Mouse (Mus musculus): ENCODE data around the gene Pfn4. TPM values are rescaled to one million over a fixed set of nuclear protein-coding genes. Genes with fewer than 3 reads are reported as not detected.

The Pfn4 gene
- total and polyA plus RNA-seq, 2 experiments from 2014 or later = 3.4 TPM; not detected in 1

- WGBS = 88% methylated on average over 1 of the region's 1 CpGs
- no peaks in the 10 kb centered on the region for H3K4me1 ChIP-seq (ENCODE audit: control insufficient read depth, insufficient read depth)
- TF ChIP-seq EP300 (IDR thresholded peaks at IDR 0.05; ENCODE audit: low read depth) (no peak), CTCF (IDR thresholded peaks at IDR 0.05; ENCODE audit: low read depth) (no peak)
Measured at GRCm38 (mm10) chr12:4757060-4757459, 11.8 kb upstream of the Pfn4 start.

GRCm38 (mm10) chr12:4769333-4769723 is 506 bp downstream of the Pfn4 start:
- Histone ChIP-seq H3K4me1 (ENCODE audit: control insufficient read depth, insufficient read depth) (peaks cover 4% of the 10 kb centered on the region; the same call in 1 of the 2 replicates), H3K36me3 (replicated peaks; ENCODE audit: control insufficient read depth, insufficient read depth, low read length) (no peaks in the 10 kb centered on the region), H3K27me3 (ENCODE audit: control insufficient read depth, insufficient read depth, low read length) (no peaks in the 10 kb centered on the region), H3K4me3 (ENCODE audit: low read depth, low read length) (peak overlapping the region; percentile 65), H3K4me2 (ENCODE audit: low read depth, low read length) (peak overlapping the region; percentile 58), H3K27ac (ENCODE audit: low read depth) (peak overlapping the region; percentile 80; the same call in 1 of the 2 replicates), H3K9me3 (replicated peaks; ENCODE audit: control insufficient read depth, low read length) (no peaks in the 10 kb centered on the region), H3K9ac (replicated peaks; ENCODE audit: low read depth, low read length) (peak overlapping the region; percentile 65)
- WGBS = 23% methylated on average over 13 of the region's 13 CpGs
- TF ChIP-seq CTCF (IDR thresholded peaks at IDR 0.05; ENCODE audit: low read depth) (no peak), EP300 (IDR thresholded peaks at IDR 0.05; ENCODE audit: low read depth) (no peak)
- no peak; the same call in 1 of the 2 replicates for ATAC-seq (ENCODE audit: insufficient read depth, low read depth)
- DNase-seq (ENCODE audit: low spot score) = no peak

More at GRCm38 (mm10) chr12:4757060-4757459, 11.8 kb upstream of the Pfn4 start:
- no peak overlapping the region for H3K9ac ChIP-seq (replicated peaks; ENCODE audit: low read depth, low read length)
- H3K4me3 ChIP-seq (ENCODE audit: low read depth, low read length) = no peak overlapping the region
- H3K36me3 ChIP-seq (replicated peaks; ENCODE audit: control insufficient read depth, insufficient read depth, low read length) = no peaks in the 10 kb centered on the region
- H3K4me2 ChIP-seq (ENCODE audit: low read depth, low read length) = no peak overlapping the region
- no peak overlapping the region for H3K27ac ChIP-seq (ENCODE audit: low read depth)
- H3K9me3 ChIP-seq (replicated peaks; ENCODE audit: control insufficient read depth, low read length) = no peaks in the 10 kb centered on the region
- ATAC-seq (ENCODE audit: insufficient read depth, low read depth) (no peak), DNase-seq (ENCODE audit: low spot score) (no peak)
- H3K27me3 ChIP-seq (ENCODE audit: control insufficient read depth, insufficient read depth, low read length) = no peaks in the 10 kb centered on the region

DNA sequence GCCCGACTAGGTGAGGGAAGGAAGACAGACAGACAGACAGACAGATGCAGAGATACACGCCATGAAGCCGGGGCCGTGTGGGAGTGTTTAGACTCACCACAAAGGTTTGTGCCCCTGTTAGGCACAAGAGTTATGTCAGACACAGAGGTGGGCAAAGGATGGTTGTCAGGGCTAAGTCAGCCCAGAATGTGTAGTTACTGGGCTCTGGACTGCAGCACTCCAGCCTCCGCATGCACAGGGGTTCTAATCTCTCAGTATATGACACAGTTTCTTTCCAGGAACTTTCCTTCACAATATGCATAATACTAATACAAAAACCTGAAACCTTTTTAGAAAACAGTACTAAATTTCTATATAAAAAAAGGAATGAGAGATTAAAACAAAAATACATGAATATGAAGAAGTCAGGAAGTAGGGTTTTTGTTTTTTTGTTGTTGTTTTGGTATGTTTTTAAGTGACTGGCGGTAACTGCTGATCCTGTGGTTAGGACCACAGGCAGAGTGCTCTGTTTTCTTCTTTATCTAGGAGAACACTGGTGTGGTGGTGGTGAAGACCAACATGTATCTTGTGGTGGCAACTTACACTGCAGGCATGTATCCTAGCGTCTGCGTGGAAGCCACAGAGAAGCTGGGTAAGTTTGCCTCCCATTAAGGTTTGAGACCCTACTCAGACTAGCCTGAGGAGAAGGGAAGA is 6.2 kb downstream of the Pfn4 start:
- no peak overlapping the region for H3K27ac ChIP-seq (ENCODE audit: low read depth)
- 81% methylated on average over 8 of the region's 8 CpGs for WGBS

GRCm38 (mm10) chr12:4775588-4775949 is 6.7 kb downstream of the Pfn4 start:
- 63% methylated on average over 9 of the region's 9 CpGs for WGBS
- no peaks in the 10 kb centered on the region for H3K9me3 ChIP-seq (replicated peaks; ENCODE audit: control insufficient read depth, low read length)

More for the DNA sequence above, 6.2 kb downstream of the Pfn4 start:
- no peaks in the 10 kb centered on the region for H3K36me3 ChIP-seq (replicated peaks; ENCODE audit: control insufficient read depth, insufficient read depth, low read length)
- H3K27me3 ChIP-seq (ENCODE audit: control insufficient read depth, insufficient read depth, low read length) = no peaks in the 10 kb centered on the region
- ATAC-seq (ENCODE audit: insufficient read depth, low read depth) (no peak), DNase-seq (ENCODE audit: low spot score) (no peak)
- H3K4me1 ChIP-seq (ENCODE audit: control insufficient read depth, insufficient read depth) = no peaks in the 10 kb centered on the region
- no peak overlapping the region for H3K9ac ChIP-seq (replicated peaks; ENCODE audit: low read depth, low read length)
- no peaks in the 10 kb centered on the region for H3K9me3 ChIP-seq (replicated peaks; ENCODE audit: control insufficient read depth, low read length)
- no peak overlapping the region for H3K4me2 ChIP-seq (ENCODE audit: low read depth, low read length)
- no peak overlapping the region for H3K4me3 ChIP-seq (ENCODE audit: low read depth, low read length)
- TF ChIP-seq CTCF (IDR thresholded peaks at IDR 0.05; ENCODE audit: low read depth) (no peak), EP300 (IDR thresholded peaks at IDR 0.05; ENCODE audit: low read depth) (no peak)

GRCm38 (mm10) chr12:4777734-4778133 is 8.9 kb downstream of the Pfn4 start:
- no peak for TF ChIP-seq CTCF (IDR thresholded peaks at IDR 0.05; ENCODE audit: low read depth)
- no peak for TF ChIP-seq EP300 (IDR thresholded peaks at IDR 0.05; ENCODE audit: low read depth)
- H3K27ac ChIP-seq (ENCODE audit: low read depth) = no peak overlapping the region
- no peak overlapping the region for H3K4me3 ChIP-seq (ENCODE audit: low read depth, low read length)
- H3K27me3 ChIP-seq (ENCODE audit: control insufficient read depth, insufficient read depth, low read length) = no peaks in the 10 kb centered on the region
- 78% methylated on average over 6 of the region's 6 CpGs for WGBS
- 0 out of 2 replicates have a peak, but pooled peaks cover 3% of the 10 kb centered on the region for H3K4me1 ChIP-seq (ENCODE audit: control insufficient read depth, insufficient read depth)
- DNase-seq (ENCODE audit: low spot score) = no peak
- H3K4me2 ChIP-seq (ENCODE audit: low read depth, low read length) = no peak overlapping the region
- H3K9me3 ChIP-seq (replicated peaks; ENCODE audit: control insufficient read depth, low read length) = no peaks in the 10 kb centered on the region
- no peak overlapping the region for H3K9ac ChIP-seq (replicated peaks; ENCODE audit: low read depth, low read length)
- ATAC-seq (ENCODE audit: insufficient read depth, low read depth) = no peak
- H3K36me3 ChIP-seq (replicated peaks; ENCODE audit: control insufficient read depth, insufficient read depth, low read length) = no peaks in the 10 kb centered on the region

More at GRCm38 (mm10) chr12:4775588-4775949, 6.7 kb downstream of the Pfn4 start:
- TF ChIP-seq CTCF (IDR thresholded peaks at IDR 0.05; ENCODE audit: low read depth) (no peak), EP300 (IDR thresholded peaks at IDR 0.05; ENCODE audit: low read depth) (no peak)
- Histone ChIP-seq H3K4me2 (ENCODE audit: low read depth, low read length) (no peak overlapping the region), H3K27me3 (ENCODE audit: control insufficient read depth, insufficient read depth, low read length) (no peaks in the 10 kb centered on the region), H3K27ac (ENCODE audit: low read depth) (no peak overlapping the region), H3K9ac (replicated peaks; ENCODE audit: low read depth, low read length) (no peak overlapping the region), H3K4me3 (ENCODE audit: low read depth, low read length) (no peak overlapping the region), H3K36me3 (replicated peaks; ENCODE audit: control insufficient read depth, insufficient read depth, low read length) (no peaks in the 10 kb centered on the region), H3K4me1 (ENCODE audit: control insufficient read depth, insufficient read depth) (no peaks in the 10 kb centered on the region)
- DNase-seq (ENCODE audit: low spot score) (no peak), ATAC-seq (ENCODE audit: insufficient read depth, low read depth) (no peak)

Measured in heart, postnatal 0 days (tissue).